Mouse (Mus musculus): ENCODE measurements around the gene Foxj3. TPM values are rescaled to one million over a fixed set of nuclear protein-coding genes. Genes with fewer than 3 reads are reported as not detected.
"Not testable (repeated sequence)": the region's sequence is repeated elsewhere in the genome, so short reads cannot be mapped to it uniquely, and the experiment has no call there.

The Foxj3 gene
- 10 to 100 TPM; 41.6 to 41.9 TPM for total RNA-seq (2021)
- long read RNA-seq, experiment 1, full-length matches to known transcripts, result 2 of 8 reads
- long read RNA-seq, experiment 1, partial matches to known transcripts, result 4 of 8 reads
- long read RNA-seq, experiment 1, other reads (novel, unspliced or antisense), result 2 of 8 reads
- long read RNA-seq, experiment 2, partial matches to known transcripts, result 1 of 2 reads
- long read RNA-seq, experiment 2, other reads (novel, unspliced or antisense), result 1 of 2 reads

- DNase-seq, result not testable (repeated sequence)
These were observed at the start of gene Foxj3 for GRCm38 (mm10) chr4:119536615-119537014. Foxj3 (plus strand) TSS chr4:119537004.

DNA sequence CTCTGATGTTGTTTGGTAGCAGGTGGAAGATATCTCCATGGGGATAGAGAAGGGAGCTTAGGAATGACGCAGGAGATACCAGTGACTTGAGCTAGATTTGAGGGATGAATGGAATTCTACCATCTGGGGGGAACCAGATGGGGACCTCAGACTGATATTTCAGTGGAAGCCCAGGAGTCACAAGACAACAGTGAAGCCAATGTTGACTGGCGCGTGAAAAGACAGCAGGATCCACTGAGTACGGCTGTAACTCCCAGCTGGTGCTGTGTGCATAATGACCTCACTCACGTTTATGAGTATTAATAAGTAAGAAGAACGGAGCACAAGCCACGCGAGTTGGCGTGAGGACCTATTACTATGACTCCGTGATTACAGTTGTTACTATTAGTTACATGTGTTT lies 47.1 kb upstream of the Foxj3 start:
- no peak for DNase-seq

GRCm38 (mm10) chr4:119490806-119491205 lies 46.0 kb upstream of the Foxj3 start:
- peak in 1 of 2 experiments; percentile 28 for DNase-seq

DNA sequence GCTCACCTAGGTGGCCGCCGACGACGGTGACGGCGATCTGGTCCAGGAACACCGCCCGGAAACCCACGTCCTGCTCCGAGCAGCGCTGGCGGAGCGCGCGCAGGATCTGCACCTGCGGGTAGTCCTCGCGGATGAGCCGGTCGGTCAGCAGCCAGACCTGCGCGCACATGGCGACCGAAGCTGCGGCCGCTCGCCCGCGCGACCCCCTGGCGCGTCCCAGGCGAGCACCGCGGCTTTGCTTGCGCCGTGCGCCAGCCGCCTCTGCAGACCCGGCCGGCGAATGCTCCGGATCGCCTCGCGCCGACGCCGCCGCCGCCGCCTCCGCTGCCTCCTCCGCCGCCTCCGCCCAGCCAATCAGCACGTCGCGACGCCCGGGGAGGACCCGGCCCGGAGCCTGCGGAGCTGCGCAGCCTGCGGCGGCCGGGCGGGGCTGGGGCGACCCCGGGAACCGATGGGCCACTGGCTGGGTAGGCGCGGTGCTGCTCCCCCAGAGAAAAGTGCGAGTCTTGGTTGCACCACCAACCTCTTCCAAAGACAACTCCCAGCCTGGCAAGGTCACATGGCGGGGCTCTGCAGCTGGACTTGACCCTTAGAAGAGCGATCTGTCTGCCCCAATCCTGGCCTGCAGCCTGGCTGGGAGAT lies 44.4 kb upstream of the Foxj3 start, which contains the start of gene Rimkla:
Gene Rimkla, minus strand, starts transcription at position 338 of the 642 bp plus-strand sequence.
- DNase-seq, result peak; percentile 82 to 85

GRCm38 (mm10) chr4:119492933-119493327 lies 43.9 kb upstream of the Foxj3 start:
- no peak for DNase-seq

- DNase-seq, result no peak
These were observed 38.4 kb upstream of the Foxj3 start for GRCm38 (mm10) chr4:119498319-119498848.

DNA sequence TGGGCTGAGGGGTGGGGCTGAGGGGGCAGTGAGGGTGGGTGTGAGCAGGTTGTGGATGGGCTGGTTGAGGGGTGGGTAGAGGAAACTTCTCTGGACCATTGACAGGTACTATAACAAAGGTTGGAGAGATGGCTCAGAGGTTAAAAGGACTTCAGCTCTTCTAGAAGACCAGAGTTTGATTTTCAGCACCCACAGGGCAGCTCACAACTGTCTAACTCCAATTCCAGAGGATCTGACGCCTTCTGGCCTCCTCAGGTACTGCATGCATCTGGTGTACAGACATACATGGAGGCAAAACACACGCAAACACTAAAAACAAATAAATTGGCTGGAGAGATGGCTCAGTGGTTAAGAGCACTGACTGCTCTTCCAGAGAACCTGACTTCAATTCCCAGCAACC lies 25.2 kb upstream of the Foxj3 start:
- DNase-seq, result no peak

DNA sequence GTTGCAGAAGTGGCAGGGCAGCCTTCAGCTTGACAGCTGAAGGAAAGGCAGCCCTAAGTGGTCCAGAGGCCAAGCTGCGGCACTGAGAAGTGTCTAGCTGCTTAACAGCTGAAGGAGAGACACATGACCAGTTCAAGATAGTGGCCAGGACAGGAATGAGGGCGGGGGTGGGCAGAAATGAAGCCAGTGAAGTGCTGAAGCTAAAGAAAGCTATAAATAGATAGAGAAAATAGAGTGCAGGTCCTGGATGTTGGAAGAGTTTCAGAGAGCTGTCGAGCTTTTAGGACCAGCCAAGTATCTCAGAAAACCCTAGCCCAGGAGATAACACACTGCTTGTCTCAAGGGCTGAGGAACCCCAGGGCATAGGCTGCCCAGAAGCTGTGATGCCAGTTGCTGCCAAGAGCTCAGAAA lies 24.1 kb upstream of the Foxj3 start:
- no peak for DNase-seq

- no peak for DNase-seq
These were observed 13.2 kb upstream of the Foxj3 start for GRCm38 (mm10) chr4:119523575-119523974.

GRCm38 (mm10) chr4:119524010-119524409 lies 12.8 kb upstream of the Foxj3 start:
- no peak for DNase-seq

DNA sequence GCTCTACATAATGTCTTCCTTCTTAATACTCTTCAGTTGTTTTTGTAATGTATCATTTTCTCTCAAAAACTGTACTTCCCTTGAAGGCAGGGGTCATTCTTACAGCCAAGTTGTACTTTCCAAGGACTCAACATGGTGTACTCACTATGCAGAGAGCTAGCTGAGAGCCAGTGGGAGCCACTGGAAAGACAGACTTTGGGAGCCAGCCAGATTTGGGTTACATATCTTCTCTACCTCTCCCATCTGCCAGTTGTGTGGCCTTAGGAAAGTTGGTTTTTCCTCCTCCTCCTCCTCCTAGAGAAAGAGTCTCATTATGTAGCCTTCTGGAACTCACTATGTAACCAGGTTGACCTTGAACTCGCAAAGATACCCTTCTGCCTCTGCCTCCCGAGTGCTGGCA lies 12.3 kb upstream of the Foxj3 start:
- DNase-seq, result peak in 1 of 2 experiments; percentile 12

GRCm38 (mm10) chr4:119526329-119526845 lies 10.4 kb upstream of the Foxj3 start:
- no peak for DNase-seq

- DNase-seq, result peak in 1 of 2 experiments; percentile 15
These were observed 5.0 kb upstream of the Foxj3 start for GRCm38 (mm10) chr4:119531813-119532212.

DNA sequence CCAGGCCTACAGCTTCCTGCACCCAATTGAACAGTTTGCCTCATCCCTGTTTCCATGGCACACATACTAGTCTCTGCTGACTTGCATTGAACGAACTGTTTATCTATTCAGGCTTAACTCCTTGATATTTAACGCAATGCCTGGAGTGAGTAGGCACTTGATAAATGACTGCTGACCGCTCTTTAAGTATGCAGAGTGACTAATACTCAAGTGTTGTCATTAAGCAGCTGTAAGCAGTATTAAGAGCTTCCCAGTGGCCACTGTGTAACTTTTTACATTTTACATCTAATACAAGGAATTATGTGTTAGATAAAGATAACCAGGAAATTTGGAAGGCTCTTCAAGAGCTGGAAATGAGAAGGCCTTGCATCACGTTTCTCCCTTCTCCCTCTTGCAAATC lies 1.7 kb upstream of the Foxj3 start:
- DNase-seq, result no peak

GRCm38 (mm10) chr4:119537436-119537835 lies 632 bp downstream of the Foxj3 start:
- DNase-seq, result no peak

DNA sequence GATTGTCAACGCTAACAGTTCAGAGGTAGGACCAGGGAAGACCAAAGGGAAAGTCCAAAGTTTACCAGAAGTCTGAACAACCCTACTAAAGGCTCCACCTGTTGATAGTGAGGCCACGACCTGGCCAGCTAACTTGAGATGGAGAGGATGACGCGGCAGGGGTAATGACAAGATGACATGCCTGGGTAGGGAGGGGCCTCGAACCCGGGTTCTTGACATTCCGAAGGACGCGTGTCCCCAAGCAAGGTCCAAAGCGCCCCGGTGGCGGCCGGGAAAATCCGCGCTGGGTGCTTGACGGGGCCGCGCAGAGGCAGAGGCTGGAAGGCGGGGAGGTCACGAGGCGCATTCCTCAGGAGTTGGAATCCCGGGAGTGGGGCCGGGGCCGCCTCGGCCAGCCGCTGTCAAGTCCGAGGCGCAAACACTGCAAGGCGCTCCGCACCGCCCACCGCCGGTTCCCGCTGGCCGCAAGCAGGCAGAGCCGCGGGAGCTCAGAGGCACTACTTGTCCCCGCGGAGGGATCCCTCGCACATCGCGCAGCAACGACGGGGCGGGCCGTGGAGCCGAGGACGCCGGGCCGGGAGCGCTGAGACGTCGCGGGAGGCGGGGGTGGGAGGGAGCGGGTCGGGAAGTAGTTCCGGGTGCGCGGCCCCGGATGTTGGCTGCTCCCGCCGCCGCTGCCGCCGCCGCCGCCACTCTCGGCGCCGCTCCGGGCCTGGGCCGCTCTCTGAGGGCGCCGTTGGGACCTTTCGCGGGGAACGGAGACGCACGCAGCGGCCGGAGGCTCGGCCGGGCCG lies 2.4 kb downstream of the Foxj3 start, which contains the start of gene Frg2f1:
Gene Frg2f1, minus strand, starts transcription at position 499 of the 794 bp plus-strand sequence.
- peak; percentile 97 for DNase-seq

DNA sequence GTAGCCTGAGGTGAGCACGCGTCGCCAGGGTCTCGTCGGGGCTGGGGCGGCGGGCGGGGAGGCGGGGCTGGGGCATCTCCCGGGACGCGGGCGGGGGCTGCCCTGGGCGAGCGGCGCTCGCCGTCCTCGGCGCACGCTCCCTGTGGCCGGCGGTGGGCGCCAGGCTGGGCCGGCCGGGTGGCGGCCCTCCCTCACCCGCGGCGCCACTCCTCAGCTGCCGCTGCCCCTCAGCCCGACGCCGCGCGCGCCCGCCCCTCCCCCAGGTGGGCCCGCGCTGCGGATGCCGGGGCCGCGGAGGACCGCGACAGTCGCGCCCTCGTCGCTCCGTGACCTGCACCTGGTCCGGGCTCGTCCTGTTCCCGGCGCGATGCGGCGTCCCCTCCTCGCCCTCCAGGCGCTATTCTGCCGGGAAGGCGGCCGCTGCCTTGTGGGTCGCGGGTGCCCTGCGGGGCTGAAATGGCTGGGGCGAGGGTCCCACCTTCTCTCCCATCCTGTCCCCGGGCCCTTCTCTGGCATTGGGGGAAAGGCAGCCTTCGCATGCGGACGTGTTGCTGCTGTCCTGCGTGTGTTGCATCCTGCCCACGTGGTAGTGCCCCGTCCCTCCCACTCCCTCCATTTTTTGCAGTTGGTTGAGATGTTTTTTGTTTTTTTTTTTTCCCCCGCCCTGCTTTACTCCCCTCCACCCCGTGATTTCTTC lies 3.2 kb downstream of the Foxj3 start:
- peak; percentile 56 to 63 for DNase-seq

GRCm38 (mm10) chr4:119540533-119540890 lies 3.7 kb downstream of the Foxj3 start:
- DNase-seq, result no peak

GRCm38 (mm10) chr4:119550864-119551263 lies 14.1 kb downstream of the Foxj3 start:
- DNase-seq, result no peak

DNA sequence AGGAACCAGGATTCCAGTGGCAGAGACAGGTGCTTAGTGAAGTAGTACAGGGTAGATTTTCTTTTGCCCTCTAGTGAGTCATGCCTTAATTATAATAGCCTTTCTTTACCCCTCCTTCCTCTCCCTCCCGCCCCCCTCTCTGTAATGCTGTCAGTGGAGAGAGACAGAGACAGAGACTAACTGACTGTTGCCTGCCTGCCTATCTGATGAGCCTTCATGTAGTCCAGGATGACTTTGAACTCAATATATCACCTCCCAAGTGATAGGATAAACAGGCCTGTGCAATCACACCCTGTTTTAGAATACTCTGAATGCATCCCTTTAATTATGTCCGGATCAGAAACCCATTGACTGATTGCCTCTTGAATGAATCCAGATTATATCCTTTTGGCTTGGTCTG lies 18.7 kb downstream of the Foxj3 start:
- DNase-seq, result no peak

GRCm38 (mm10) chr4:119563136-119563535 lies 26.3 kb downstream of the Foxj3 start:
- no peak for DNase-seq

DNA sequence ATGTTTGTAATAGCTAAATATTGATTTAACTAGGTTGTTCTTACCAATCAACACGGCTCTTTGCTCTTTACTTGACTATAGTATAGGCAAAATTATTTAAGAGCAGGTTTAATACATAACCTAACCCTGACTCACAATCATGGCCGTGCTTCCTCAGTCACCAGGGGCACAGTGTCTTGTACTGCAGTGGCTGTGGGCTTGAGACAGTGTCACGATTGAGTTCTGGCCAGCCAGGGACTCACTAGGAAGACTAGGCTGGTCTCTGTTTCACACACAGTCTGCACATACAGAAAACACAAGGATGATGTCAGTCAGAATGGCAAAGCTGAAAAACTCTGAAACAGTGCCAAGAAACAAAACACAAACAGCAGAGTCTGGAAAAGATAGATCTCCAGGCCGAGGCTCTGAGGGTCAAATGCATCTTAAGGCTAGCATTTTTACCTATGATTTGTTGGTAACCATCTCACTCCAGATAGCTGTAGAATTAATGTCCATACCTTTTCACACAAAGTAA lies 29.6 kb downstream of the Foxj3 start:
- DNase-seq, result no peak

Data from adrenal gland, postnatal 36 days (tissue).